Mouse (Mus musculus) heart, embryonic 12.5 days (tissue): ENCODE measurements around the gene Ttll3. TPM values are rescaled to one million over a fixed set of nuclear protein-coding genes. Genes with fewer than 3 reads are reported as not detected.

Experiments
- ATAC-seq: fragments of 200-750 bp; cut with Nextera tagmentation; 2 replicates; pipeline ENCODE4 v1.8.0; 2017; ENCODE audit warnings: moderate TSS enrichment, moderate library complexity; ENCODE audit not compliant: insufficient number of reproducible peaks, low FRiP score
- H3K27ac ChIP-seq: fragments of 300-500 bp; sonication (generic); 2 replicates; pipeline ENCODE4 v1.5.1; 2016; ENCODE audit warnings: mild to moderate bottlenecking, moderate library complexity; ENCODE audit not compliant: poor library complexity, severe bottlenecking
- H3K27me3 ChIP-seq: fragments of 300-500 bp; sonication (generic); replicated peaks from 2 replicates; pipeline ENCODE4 v1.6.1; 2016; ENCODE audit warnings: mild to moderate bottlenecking, moderate library complexity
- H3K36me3 ChIP-seq: fragments of 300-500 bp; sonication (generic); 2 replicates; pipeline ENCODE4 v1.6.1; 2016; ENCODE audit warnings: mild to moderate bottlenecking, moderate library complexity
- H3K4me1 ChIP-seq: fragments of 300-500 bp; sonication (generic); replicated peaks from 2 replicates; pipeline ENCODE4 v1.6.1; 2016; ENCODE audit warnings: mild to moderate bottlenecking
- H3K4me2 ChIP-seq: fragments of 300-500 bp; sonication (generic); 2 replicates; pipeline ENCODE4 v1.6.1; 2016; ENCODE audit warnings: mild to moderate bottlenecking, moderate library complexity
- H3K4me3 ChIP-seq: fragments of 300-500 bp; sonication (generic); 2 replicates; pipeline ENCODE4 v1.5.1; 2016; ENCODE audit warnings: mild to moderate bottlenecking
- H3K9ac ChIP-seq: fragments of 300-500 bp; sonication (generic); 2 replicates; pipeline ENCODE4 v1.6.1; 2016; ENCODE audit warnings: mild to moderate bottlenecking, moderate library complexity
- H3K9me3 ChIP-seq: fragments of 300-500 bp; sonication (generic); replicated peaks from 2 replicates; pipeline ENCODE4 v1.6.1; 2016; ENCODE audit warnings: mild to moderate bottlenecking, moderate library complexity
- WGBS: fragments of 180-500 bp; shearing (Covaris S2); methylation state at CpG from one replicate; pipeline ENCODE4 v1.1.7; 2016; 5-methylcytosine and 5-hydroxymethylcytosine counted together
- polyA plus RNA-seq: library from polyadenylated mRNA; unstranded; fragments of >200 nt; fragmentation: Nextera tagmentation; extraction: Ambion mirVana; gene quantifications from 2 replicates; pipeline ENCODE4 v1.2.1, GENCODE M21; 2016

Ttll3 gene
- polyA plus RNA-seq, 1 experiment from 2014 or later = 1.6 TPM

DNA sequence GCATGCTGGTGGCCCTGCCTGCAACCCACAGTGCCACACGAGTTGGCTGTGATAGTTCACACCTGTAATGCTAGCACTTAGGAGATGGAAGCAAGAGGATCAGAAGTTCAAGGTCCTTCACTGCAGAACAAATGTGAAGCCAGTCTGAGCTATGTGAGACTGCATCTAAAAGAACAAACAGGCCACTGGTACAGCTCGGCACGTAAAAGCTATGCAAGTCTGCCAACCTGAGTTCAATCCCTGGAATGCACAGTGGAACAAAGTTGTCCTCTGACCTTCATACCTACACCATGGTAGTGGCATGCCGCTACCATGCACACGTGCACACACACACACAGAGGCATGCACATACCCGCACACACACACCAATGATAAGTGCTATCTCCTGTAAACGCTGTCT, 35.1 kb downstream of the Ttll3 start:
- Histone ChIP-seq H3K9me3 (no peaks in the 10 kb centered on the region), H3K9ac (no peak overlapping the region), H3K4me3 (no peak overlapping the region), H3K27ac (no peak overlapping the region), H3K36me3 (no peaks in the 10 kb centered on the region), H3K4me2 (no peak overlapping the region), H3K27me3 (no peaks in the 10 kb centered on the region), H3K4me1 (no peaks in the 10 kb centered on the region)
- ATAC-seq = no peak
- 69% methylated on average over 7 of the region's 7 CpGs for WGBS

- H3K36me3 ChIP-seq = no peaks in the 10 kb centered on the region
- H3K27ac ChIP-seq = no peak overlapping the region
- no peak overlapping the region for H3K4me3 ChIP-seq
- no peaks in the 10 kb centered on the region for H3K4me1 ChIP-seq
- no peaks in the 10 kb centered on the region for H3K9me3 ChIP-seq
- ATAC-seq = no peak
- H3K4me2 ChIP-seq = no peak overlapping the region
- 80% methylated on average over 4 of the region's 4 CpGs for WGBS
- no peaks in the 10 kb centered on the region for H3K27me3 ChIP-seq
- no peak overlapping the region for H3K9ac ChIP-seq
Measured at GRCm38 (mm10) chr6:113426696-113427095, 37.6 kb downstream of the Ttll3 start.

DNA sequence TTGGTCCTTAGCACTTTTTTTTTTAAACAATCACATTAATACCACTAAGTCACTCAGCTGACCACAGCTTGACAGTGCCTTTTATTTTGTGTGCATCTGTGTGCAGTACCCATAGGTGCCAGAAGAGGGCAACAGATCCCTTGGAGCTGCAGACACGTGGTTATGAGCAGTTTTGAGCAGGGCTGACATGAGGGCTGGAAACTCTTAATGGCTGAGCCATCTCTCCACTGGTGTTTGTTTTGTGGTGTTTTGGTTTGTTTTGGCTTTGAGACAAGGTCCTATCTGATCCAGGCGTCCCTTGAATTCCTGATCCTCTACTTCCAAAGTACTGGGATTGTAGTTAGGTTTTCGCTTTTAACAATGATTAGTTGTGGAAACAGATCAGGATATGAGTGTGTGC, 38.3 kb downstream of the Ttll3 start:
- ATAC-seq = no peak
- no peak overlapping the region for H3K4me2 ChIP-seq
- H3K36me3 ChIP-seq = no peaks in the 10 kb centered on the region
- H3K9ac ChIP-seq = no peak overlapping the region
- H3K4me3 ChIP-seq = no peak overlapping the region
- no peaks in the 10 kb centered on the region for H3K9me3 ChIP-seq
- H3K4me1 ChIP-seq = no peaks in the 10 kb centered on the region
- WGBS = 51% methylated on average over 3 of the region's 3 CpGs
- no peaks in the 10 kb centered on the region for H3K27me3 ChIP-seq
- H3K27ac ChIP-seq = no peak overlapping the region

DNA sequence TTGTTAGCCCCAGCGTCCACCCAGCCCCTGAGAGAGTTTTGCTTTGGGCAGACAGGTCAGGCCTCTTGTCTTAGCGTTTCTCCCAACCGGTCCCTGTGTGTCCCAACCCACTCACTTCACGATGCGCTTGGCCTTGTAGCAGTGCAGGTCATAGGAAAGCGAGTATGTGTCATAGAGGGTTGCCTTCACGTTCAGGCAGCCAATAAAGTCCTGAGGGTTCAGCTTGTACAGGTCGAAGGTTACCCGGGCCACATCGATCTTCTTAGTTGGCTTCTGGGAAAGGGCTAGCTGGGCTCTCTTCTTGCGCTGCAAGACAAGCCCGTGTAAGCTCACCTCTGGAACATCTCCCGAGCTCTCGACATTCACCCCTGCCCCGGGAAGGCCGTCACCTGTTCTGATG, 38.9 kb downstream of the Ttll3 start:
- Histone ChIP-seq H3K36me3 (no peaks in the 10 kb centered on the region), H3K9me3 (no peaks in the 10 kb centered on the region), H3K27me3 (no peaks in the 10 kb centered on the region), H3K27ac (no peak overlapping the region), H3K9ac (no peak overlapping the region), H3K4me3 (no peak overlapping the region), H3K4me1 (no peaks in the 10 kb centered on the region), H3K4me2 (no peak overlapping the region)
- no peak for ATAC-seq
- 90% methylated on average over 16 of the region's 16 CpGs for WGBS

DNA sequence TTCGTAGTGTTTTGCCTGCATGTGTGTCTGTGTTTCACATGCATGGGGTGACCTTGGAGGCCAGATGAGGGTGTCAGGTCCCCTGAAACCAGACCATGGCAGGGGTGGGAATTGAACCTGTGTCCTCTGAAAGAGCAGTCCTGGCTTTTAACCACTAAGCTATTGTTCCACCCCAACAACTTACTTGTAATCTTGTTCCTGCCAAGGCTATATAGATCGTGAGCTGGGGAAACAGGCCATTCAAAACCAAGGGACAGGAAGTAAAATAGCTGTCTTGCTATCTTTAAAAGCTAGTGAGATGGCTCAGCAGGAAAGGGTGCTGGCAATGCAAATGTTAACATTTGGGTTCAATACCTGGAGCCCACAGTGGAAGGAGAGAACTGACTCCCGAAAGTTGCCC, 40.9 kb downstream of the Ttll3 start:
- H3K4me1 ChIP-seq = no peaks in the 10 kb centered on the region
- H3K4me2 ChIP-seq = no peak overlapping the region
- no peaks in the 10 kb centered on the region for H3K27me3 ChIP-seq
- no peak for ATAC-seq
- no peak overlapping the region for H3K4me3 ChIP-seq
- no peaks in the 10 kb centered on the region for H3K9me3 ChIP-seq
- H3K36me3 ChIP-seq = no peaks in the 10 kb centered on the region
- no peak overlapping the region for H3K9ac ChIP-seq
- no peak overlapping the region for H3K27ac ChIP-seq
- WGBS = 70% methylated on average over 3 of the region's 3 CpGs

DNA sequence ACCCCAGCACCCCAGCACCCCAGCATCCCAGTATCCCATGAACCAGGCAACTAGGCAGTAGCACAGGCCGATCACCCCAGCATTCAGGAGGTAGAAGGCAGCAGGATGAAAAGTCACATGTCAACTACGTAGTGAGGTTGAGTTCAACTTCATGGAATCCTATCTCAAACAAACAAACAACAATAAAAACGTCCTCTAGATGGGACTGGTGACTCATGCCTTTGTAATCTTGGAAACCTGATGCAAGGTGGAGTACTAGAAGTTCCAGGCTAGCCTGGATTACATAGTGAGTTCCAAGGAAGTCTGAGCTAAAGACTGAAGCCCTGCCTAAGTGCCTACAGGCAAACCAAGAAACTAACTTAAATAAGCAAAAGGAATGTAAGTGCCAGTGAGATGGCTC, 41.8 kb downstream of the Ttll3 start:
- H3K4me2 ChIP-seq = no peak overlapping the region
- H3K27me3 ChIP-seq = no peaks in the 10 kb centered on the region
- no peak overlapping the region for H3K9ac ChIP-seq
- ATAC-seq = no peak
- H3K36me3 ChIP-seq = no peaks in the 10 kb centered on the region
- no peaks in the 10 kb centered on the region for H3K4me1 ChIP-seq
- no peak overlapping the region for H3K4me3 ChIP-seq
- WGBS = 51% methylated on average over 3 of the region's 3 CpGs
- H3K27ac ChIP-seq = no peak overlapping the region
- no peaks in the 10 kb centered on the region for H3K9me3 ChIP-seq

- no peak overlapping the region for H3K4me2 ChIP-seq
- 52% methylated on average over 3 of the region's 3 CpGs for WGBS
Measured at GRCm38 (mm10) chr6:113431801-113432200, 42.7 kb downstream of the Ttll3 start.

GRCm38 (mm10) chr6:113433661-113434060, 44.6 kb downstream of the Ttll3 start:
- WGBS = 59% methylated on average over 3 of the region's 3 CpGs
- no peak overlapping the region for H3K4me3 ChIP-seq

More at GRCm38 (mm10) chr6:113431801-113432200, 42.7 kb downstream of the Ttll3 start:
- no peaks in the 10 kb centered on the region for H3K27me3 ChIP-seq
- no peak overlapping the region for H3K4me3 ChIP-seq
- no peaks in the 10 kb centered on the region for H3K36me3 ChIP-seq
- no peak overlapping the region for H3K27ac ChIP-seq
- no peaks in the 10 kb centered on the region for H3K4me1 ChIP-seq
- no peak for ATAC-seq
- no peaks in the 10 kb centered on the region for H3K9me3 ChIP-seq
- H3K9ac ChIP-seq = no peak overlapping the region

DNA sequence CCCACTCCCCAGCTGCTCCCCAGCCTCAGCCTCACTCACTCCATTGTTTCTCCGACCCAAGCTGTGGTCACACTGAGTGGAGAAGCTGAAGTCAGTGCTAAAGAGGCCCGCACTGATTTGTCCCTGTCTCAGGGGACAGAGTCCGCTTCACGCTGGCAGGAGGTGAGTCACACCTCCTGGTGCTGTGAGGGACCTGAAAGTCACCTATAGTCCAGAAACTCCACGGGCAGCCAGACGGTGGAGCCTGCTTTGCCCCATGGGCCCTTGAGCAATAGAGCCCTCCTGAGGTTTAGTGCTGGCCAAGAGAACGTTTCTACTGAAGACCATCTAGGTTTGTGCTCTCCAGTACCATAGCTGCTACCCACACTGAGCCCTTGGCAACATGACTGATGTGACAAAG, 45.6 kb downstream of the Ttll3 start:
- ATAC-seq = no peak
- 70% methylated on average over 7 of the region's 7 CpGs for WGBS
- Histone ChIP-seq H3K4me2 (no peak overlapping the region), H3K4me1 (no peaks in the 10 kb centered on the region), H3K27ac (no peak overlapping the region), H3K4me3 (no peak overlapping the region), H3K27me3 (0 out of 2 replicates have a peak, but pooled peaks cover 4% of the 10 kb centered on the region), H3K9me3 (no peaks in the 10 kb centered on the region), H3K36me3 (no peaks in the 10 kb centered on the region), H3K9ac (no peak overlapping the region)

More at GRCm38 (mm10) chr6:113433661-113434060, 44.6 kb downstream of the Ttll3 start:
- Histone ChIP-seq H3K27ac (no peak overlapping the region), H3K27me3 (0 out of 2 replicates have a peak, but pooled peaks cover 4% of the 10 kb centered on the region), H3K36me3 (no peaks in the 10 kb centered on the region), H3K9ac (no peak overlapping the region), H3K4me1 (no peaks in the 10 kb centered on the region), H3K4me2 (no peak overlapping the region), H3K9me3 (no peaks in the 10 kb centered on the region)
- ATAC-seq = no peak

GRCm38 (mm10) chr6:113435664-113436205, 46.7 kb downstream of the Ttll3 start, which contains the start of gene Cidec:
Gene Cidec (minus strand): TSS chr6:113435760.
- Histone ChIP-seq H3K36me3 (no peaks in the 10 kb centered on the region), H3K4me3 (no peak within 1 kb of the TSS), H3K4me2 (no peak within 1 kb of the TSS), H3K9ac (no peak within 1 kb of the TSS), H3K27ac (no peak within 1 kb of the TSS), H3K9me3 (no peaks in the 10 kb centered on the region), H3K4me1 (no peaks in the 10 kb centered on the region), H3K27me3 (0 out of 2 replicates have a peak, but pooled peaks cover 4% of the 10 kb centered on the region)
- WGBS = 72% methylated on average over 9 of the region's 9 CpGs
- no peak for ATAC-seq

DNA sequence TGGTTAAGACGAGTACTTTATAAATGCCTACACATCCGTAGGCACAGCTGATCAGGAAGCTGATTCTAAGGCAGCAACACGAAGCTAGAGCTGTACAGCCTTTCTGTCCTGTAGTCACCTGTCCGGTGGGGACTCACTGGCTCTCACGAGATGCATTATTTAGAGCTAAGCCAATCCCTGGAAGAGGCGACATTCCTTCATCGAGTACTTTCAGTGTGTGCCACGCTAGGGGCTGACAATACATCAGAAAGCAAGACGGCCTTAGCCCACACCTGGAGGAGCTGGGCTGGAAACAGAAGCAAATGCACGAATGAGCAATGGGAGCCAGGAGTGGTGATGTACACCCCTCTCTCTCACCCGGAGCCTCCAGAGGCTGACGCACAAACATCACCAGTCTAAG, 48.1 kb downstream of the Ttll3 start:
- ATAC-seq = no peak

More for the DNA sequence above, 48.1 kb downstream of the Ttll3 start:
- Histone ChIP-seq H3K9ac (no peak overlapping the region), H3K9me3 (no peaks in the 10 kb centered on the region), H3K4me3 (no peak overlapping the region), H3K36me3 (no peaks in the 10 kb centered on the region), H3K27ac (no peak overlapping the region), H3K27me3 (0 out of 2 replicates have a peak, but pooled peaks cover 4% of the 10 kb centered on the region), H3K4me2 (no peak overlapping the region), H3K4me1 (0 out of 2 replicates have a peak, but pooled peaks cover 2% of the 10 kb centered on the region)
- 69% methylated on average over 12 of the region's 12 CpGs for WGBS
